Mouse (Mus musculus): Measurements from ENCODE around the gene Defb29. TPM values are rescaled to one million over a fixed set of nuclear protein-coding genes. Genes with fewer than 3 reads are reported as not detected.

Defb29 gene
- not detected in 2 replicates for polyA plus RNA-seq (2015; fragmentation: Nextera tagmentation; extraction: Ambion mirVana)

DNA sequence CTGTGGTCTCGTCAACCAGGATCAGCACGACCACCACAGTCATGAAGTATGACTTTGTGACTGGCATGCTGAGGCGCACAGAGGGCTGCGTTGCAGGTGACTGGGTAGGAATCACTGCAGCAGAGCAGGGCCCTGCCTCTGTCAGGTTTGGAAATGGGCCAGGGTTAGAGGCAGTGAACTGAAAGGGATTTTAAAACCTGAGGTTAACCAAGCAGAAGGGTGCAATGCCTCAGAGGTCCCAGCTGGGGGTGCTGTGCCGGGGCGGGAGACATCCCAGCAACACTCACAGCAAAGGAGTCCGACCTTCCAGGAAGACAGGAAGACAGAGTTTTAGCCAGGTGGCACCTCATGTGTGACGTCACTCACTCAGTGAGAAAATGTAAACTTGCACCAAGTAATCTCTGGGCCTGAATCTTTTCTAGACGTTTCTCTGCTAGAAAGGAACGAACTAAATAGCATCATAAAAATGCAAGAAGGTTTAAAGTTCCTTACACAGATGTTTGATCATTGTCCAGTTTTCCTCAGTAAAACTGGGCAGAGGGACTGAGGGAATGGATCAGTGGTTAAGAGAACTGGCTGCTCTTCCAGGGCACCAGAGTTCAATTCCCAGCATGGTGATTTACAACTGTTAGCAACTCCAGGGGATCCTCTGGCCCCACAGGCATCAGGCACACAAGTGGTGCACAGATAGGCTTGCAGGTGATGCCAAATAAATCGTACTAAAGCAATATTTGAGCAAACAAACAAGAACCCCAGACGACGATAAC, at the start of gene Defb29:
Gene Defb29, minus strand, starts transcription at position 155 of the 767 bp plus-strand sequence.
- no peak within 1 kb of the TSS for H3K9ac ChIP-seq (ENCODE audit: low read depth, low read length)
- peak; percentile 58 for TF ChIP-seq CTCF (IDR thresholded peaks at IDR 0.05; ENCODE audit: low read depth)
- 45% methylated on average over 13 of the region's 13 CpGs for WGBS
- H3K4me2 ChIP-seq (replicated peaks; ENCODE audit: low read depth): no peak within 1 kb of the TSS
- H3K27ac ChIP-seq (ENCODE audit: low read depth, low read length): no peak within 1 kb of the TSS
- H3K27me3 ChIP-seq (replicated peaks; ENCODE audit: control insufficient read depth, insufficient read depth, low read length): no peaks in the 10 kb centered on the region
- no peak within 1 kb of the TSS for H3K4me3 ChIP-seq (ENCODE audit: low read depth, low read length)
- ATAC-seq: no peak
- H3K4me1 ChIP-seq (replicated peaks; ENCODE audit: control insufficient read depth, insufficient read depth, low read length): no peaks in the 10 kb centered on the region; the same call in 1 of the 2 replicates
- no peaks in the 10 kb centered on the region for H3K36me3 ChIP-seq (ENCODE audit: control insufficient read depth, insufficient read depth)
- H3K9me3 ChIP-seq (ENCODE audit: control insufficient read depth): no peaks in the 10 kb centered on the region

DNA sequence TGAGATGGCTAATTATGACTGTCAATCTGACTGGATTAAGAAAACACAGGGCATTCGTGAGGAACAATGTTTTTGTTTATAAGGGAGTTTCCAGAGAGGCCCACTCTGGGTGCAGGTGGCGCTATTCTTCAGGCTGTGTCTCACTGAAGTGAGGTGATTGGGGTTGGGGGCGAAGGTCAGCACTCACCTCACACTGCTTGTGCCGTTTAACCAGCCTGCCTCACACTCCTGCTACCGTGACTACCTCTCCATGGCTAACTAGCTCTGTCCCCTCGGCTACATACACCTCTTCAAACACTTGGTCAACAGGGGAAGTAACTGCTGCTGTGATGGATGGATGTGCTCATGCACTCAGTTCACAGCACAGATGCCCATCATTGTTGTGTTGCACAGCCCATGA, 49.1 kb upstream of the Defb29 start:
- H3K4me1 ChIP-seq (replicated peaks; ENCODE audit: control insufficient read depth, insufficient read depth, low read length): no peaks in the 10 kb centered on the region
- H3K4me2 ChIP-seq (replicated peaks; ENCODE audit: low read depth): no peak overlapping the region
- no peak overlapping the region for H3K27ac ChIP-seq (ENCODE audit: low read depth, low read length)
- no peaks in the 10 kb centered on the region for H3K9me3 ChIP-seq (ENCODE audit: control insufficient read depth)
- WGBS: 29% methylated on average over 6 of the region's 6 CpGs
- peak; percentile 70 for ATAC-seq
- peak; percentile 52 for TF ChIP-seq CTCF (IDR thresholded peaks at IDR 0.05; ENCODE audit: low read depth)
- no peaks in the 10 kb centered on the region for H3K27me3 ChIP-seq (replicated peaks; ENCODE audit: control insufficient read depth, insufficient read depth, low read length)
- no peaks in the 10 kb centered on the region for H3K36me3 ChIP-seq (ENCODE audit: control insufficient read depth, insufficient read depth)
- no peak overlapping the region for H3K9ac ChIP-seq (ENCODE audit: low read depth, low read length)
- H3K4me3 ChIP-seq (ENCODE audit: low read depth, low read length): no peak overlapping the region

DNA sequence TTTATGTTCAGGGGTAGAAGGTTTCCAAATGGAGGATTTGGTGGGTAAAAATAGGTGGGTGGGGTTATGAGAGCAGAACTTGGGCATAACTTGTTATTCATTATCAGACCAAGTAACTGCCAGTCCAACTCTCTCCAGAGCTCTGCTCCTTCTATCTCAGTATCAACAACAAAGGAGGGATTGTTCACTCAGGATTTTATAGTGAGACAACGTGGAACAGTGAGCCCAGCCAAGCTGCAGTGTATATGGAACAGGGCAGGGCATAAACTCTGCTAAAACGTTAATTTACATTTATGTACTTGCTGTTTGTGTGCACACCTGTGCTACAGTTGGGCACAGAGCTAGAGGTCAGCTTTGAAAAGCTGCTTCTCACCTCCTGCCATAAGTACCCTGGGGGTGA, 48.6 kb upstream of the Defb29 start:
- no peaks in the 10 kb centered on the region for H3K36me3 ChIP-seq (ENCODE audit: control insufficient read depth, insufficient read depth)
- WGBS: 16% methylated on average over 2 of the region's 2 CpGs
- TF ChIP-seq CTCF (IDR thresholded peaks at IDR 0.05; ENCODE audit: low read depth): no peak
- H3K27me3 ChIP-seq (replicated peaks; ENCODE audit: control insufficient read depth, insufficient read depth, low read length): no peaks in the 10 kb centered on the region
- H3K9me3 ChIP-seq (ENCODE audit: control insufficient read depth): no peaks in the 10 kb centered on the region
- H3K4me2 ChIP-seq (replicated peaks; ENCODE audit: low read depth): no peak overlapping the region
- H3K9ac ChIP-seq (ENCODE audit: low read depth, low read length): no peak overlapping the region
- H3K4me1 ChIP-seq (replicated peaks; ENCODE audit: control insufficient read depth, insufficient read depth, low read length): no peaks in the 10 kb centered on the region
- no peak overlapping the region for H3K4me3 ChIP-seq (ENCODE audit: low read depth, low read length)
- H3K27ac ChIP-seq (ENCODE audit: low read depth, low read length): no peak overlapping the region
- ATAC-seq: peak; percentile 61

DNA sequence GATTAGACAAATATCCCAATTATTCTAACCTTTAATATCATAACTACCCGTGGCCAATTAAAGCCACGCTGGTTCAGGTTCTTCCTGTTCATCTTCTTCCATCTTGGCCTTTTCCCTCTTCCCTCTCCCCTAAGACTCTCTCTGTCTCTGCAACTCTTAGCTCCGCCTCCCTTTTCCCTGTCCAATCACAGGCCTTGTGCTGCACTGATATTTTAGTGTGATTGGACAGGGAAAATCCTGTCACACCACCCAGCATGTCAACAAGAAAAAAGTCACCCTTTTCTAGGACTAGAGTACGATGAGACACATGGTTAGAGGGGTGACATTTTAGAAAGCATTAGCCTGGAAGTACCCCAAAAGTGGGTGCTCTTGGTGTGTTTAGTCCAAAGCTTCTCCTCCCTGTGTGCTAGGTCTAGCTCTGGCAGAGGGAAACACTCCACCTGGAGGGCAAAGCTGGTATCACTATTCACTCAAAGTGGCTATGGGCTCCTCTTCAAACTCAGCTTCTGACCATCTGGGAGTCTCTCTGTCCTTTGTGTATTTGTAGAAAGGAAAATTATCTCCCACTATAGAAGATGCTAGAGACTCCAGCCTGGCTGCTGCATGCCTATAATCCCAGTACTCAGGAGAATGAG, 47.1 kb upstream of the Defb29 start:
- Histone ChIP-seq H3K4me1 (replicated peaks; ENCODE audit: control insufficient read depth, insufficient read depth, low read length) (no peaks in the 10 kb centered on the region), H3K36me3 (ENCODE audit: control insufficient read depth, insufficient read depth) (no peaks in the 10 kb centered on the region), H3K4me3 (ENCODE audit: low read depth, low read length) (no peak overlapping the region), H3K9me3 (ENCODE audit: control insufficient read depth) (no peaks in the 10 kb centered on the region), H3K9ac (ENCODE audit: low read depth, low read length) (no peak overlapping the region), H3K27ac (ENCODE audit: low read depth, low read length) (no peak overlapping the region), H3K4me2 (replicated peaks; ENCODE audit: low read depth) (no peak overlapping the region), H3K27me3 (replicated peaks; ENCODE audit: control insufficient read depth, insufficient read depth, low read length) (no peaks in the 10 kb centered on the region)
- TF ChIP-seq CTCF (IDR thresholded peaks at IDR 0.05; ENCODE audit: low read depth): peak; percentile 69
- 81% methylated on average over 4 of the region's 4 CpGs for WGBS
- ATAC-seq: no peak

DNA sequence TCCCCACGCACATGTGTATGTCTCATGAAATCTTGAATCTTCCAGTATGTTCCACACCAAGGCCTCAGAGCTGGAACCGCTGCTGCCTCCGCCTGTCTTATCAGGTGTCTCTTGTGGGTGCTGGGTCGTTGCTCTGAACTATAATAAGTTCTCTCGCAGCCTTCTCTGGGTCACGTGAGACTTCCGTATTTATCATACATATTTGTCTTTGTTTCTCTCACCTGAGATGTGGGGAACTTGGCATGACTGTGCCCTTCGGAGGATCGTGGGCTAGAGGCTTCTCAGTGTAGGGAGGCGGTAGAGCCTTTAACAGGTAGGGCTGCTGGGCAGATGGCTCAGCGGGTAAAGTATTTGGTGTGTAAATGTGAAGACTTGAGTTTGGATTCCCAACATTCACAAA, 40.7 kb upstream of the Defb29 start:
- H3K36me3 ChIP-seq (ENCODE audit: control insufficient read depth, insufficient read depth): no peaks in the 10 kb centered on the region
- H3K9me3 ChIP-seq (ENCODE audit: control insufficient read depth): no peaks in the 10 kb centered on the region
- no peaks in the 10 kb centered on the region for H3K27me3 ChIP-seq (replicated peaks; ENCODE audit: control insufficient read depth, insufficient read depth, low read length)
- no peak overlapping the region for H3K9ac ChIP-seq (ENCODE audit: low read depth, low read length)
- no peak overlapping the region for H3K4me2 ChIP-seq (replicated peaks; ENCODE audit: low read depth)
- TF ChIP-seq CTCF (IDR thresholded peaks at IDR 0.05; ENCODE audit: low read depth): no peak
- no peak for ATAC-seq
- 67% methylated on average over 11 of the region's 11 CpGs for WGBS
- H3K27ac ChIP-seq (ENCODE audit: low read depth, low read length): no peak overlapping the region
- no peak overlapping the region for H3K4me3 ChIP-seq (ENCODE audit: low read depth, low read length)
- no peaks in the 10 kb centered on the region for H3K4me1 ChIP-seq (replicated peaks; ENCODE audit: control insufficient read depth, insufficient read depth, low read length)

DNA sequence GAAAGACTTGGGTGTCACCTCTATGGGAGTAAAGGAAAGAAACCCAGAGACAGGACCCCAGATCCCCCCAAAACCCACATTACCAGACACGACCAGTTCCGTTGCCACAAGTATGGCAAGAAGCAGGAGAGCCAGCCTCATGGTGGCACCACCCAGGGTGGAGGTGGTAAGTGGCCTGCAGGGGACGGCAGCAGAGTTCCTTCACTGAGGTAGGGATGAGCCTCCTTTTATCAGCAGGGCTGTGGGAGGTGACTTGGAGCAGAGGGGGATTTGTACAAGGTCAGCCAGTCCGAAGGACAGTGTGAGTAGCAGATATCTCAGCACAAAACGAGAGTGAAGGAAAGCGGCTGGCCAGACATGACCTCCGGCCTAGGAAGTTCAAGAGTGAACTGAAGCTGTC, 40.2 kb upstream of the Defb29 start, which contains the start of gene Defb19:
Gene Defb19, minus strand, starts transcription at position 206 of the 400 bp plus-strand sequence.
- TF ChIP-seq CTCF (IDR thresholded peaks at IDR 0.05; ENCODE audit: low read depth): no peak
- Histone ChIP-seq H3K27me3 (replicated peaks; ENCODE audit: control insufficient read depth, insufficient read depth, low read length) (no peaks in the 10 kb centered on the region), H3K36me3 (ENCODE audit: control insufficient read depth, insufficient read depth) (no peaks in the 10 kb centered on the region), H3K4me3 (ENCODE audit: low read depth, low read length) (no peak within 1 kb of the TSS), H3K9ac (ENCODE audit: low read depth, low read length) (no peak within 1 kb of the TSS), H3K9me3 (ENCODE audit: control insufficient read depth) (no peaks in the 10 kb centered on the region), H3K4me1 (replicated peaks; ENCODE audit: control insufficient read depth, insufficient read depth, low read length) (no peaks in the 10 kb centered on the region), H3K4me2 (replicated peaks; ENCODE audit: low read depth) (no peak within 1 kb of the TSS), H3K27ac (ENCODE audit: low read depth, low read length) (no peak within 1 kb of the TSS)
- no peak for ATAC-seq
- WGBS: 56% methylated on average over 7 of the region's 7 CpGs
